Mouse (Mus musculus) brain, adult 2 months (tissue): ENCODE measurements around the gene Zbtb8os.

Experiments used
- DNase-seq: peaks from one replicate; pipeline ENCODE4 v3.0.0; 2011; ENCODE audit warnings: low read depth, low spot score

Gene Zbtb8os

DNA sequence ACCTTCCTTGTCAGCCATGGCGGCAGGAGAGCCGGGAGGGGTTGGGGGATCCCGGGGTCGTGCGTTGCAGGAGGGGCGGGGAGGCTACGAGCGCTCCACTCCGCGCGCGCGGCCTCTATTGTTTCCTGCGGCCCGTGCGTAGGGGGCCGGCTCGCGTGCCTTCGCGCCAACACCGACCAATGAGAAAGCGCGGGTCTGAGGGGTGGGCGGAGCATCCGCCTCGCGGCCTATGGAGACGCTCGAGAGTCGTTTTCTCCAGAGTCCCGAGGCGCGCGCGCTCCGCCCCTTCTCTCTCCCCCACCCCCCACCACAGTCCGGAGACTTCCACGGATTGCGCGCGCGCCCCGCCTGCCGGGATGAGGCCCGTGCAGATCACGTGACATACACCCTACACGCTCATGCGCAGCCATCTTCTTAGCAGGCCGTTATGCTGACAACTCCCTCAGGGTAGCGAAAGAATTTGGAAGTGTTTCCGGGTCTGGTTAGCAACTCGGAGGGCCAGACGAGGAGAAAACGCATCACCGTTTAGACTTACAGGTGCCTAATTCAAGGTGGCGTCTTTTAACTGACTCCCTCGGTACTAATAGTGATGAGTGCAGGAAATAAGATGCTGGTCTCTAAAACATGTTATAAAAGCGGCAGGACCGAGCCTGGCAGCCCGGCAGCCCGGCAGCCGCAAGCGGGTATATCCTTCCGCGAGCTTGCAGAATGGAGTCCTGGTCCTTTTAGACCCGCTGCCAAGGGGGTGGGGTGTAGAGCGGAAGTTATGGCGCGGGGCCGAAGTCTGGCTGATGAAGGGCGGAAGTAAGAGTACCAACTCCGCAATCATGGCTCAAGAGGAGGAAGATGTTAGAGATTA is at the start of gene Zbtb8os, which contains the start of gene Rbbp4:
Gene Zbtb8os, plus strand, starts transcription at position 480 of the 859 bp plus-strand sequence.
Gene Rbbp4, minus strand, starts transcription at position 155 of the 859 bp plus-strand sequence.
- DNase-seq = peak; percentile 99

- DNase-seq = no peak
Measured at GRCm38 (mm10) chr4:129286001-129286682, 49.4 kb upstream of the Zbtb8os start.

GRCm38 (mm10) chr4:129286683-129287471 is 48.6 kb upstream of the Zbtb8os start:
- no peak for DNase-seq

DNA sequence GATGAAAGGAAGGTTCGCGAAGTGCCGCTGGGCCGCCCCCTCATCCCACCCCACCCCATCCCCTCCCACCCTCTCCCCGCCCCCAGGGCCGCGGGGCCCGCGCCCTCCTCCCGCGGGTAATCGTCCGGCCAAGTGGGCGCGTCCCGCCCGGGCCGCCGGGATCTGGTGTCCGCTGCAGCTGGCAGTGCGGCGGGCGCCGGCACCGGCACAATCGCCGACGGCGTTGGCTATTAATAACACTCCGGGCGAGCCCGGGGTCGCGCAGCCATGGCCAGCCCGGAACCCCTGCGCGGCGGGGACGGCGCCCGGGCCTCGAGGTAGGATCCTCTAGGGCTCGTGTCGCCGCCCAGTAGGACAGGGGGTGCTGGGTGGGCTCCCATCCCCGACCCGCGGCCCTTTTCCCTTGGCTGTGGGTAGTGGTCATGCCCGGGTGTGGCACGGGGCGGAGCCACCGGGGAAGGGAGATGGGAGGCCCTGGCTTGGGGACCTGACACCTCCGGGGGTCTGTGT is 48.0 kb upstream of the Zbtb8os start, which contains the start of gene Sync:
Gene Sync, plus strand, starts transcription at position 146 of the 510 bp plus-strand sequence.
- DNase-seq = no peak

DNA sequence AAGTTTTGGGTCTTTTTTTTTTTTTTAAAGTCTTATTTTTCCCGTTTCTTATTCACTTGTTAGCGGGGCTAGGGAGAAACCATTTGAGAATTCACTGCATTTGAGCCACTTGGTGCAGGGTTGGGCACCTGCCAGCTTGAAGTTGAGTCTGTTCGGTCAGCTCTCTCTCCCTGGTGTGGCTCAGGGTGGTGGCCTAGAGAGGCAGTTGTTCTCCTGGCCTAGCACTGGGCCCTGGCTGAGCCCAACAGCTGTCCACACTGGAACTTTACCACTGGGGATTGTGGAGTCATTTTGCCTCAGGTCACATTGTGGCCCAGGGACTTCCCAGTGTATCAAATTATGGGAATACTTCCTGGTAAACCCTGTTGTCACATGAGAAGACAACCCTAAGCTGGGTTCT is 47.4 kb upstream of the Zbtb8os start:
- no peak for DNase-seq

DNA sequence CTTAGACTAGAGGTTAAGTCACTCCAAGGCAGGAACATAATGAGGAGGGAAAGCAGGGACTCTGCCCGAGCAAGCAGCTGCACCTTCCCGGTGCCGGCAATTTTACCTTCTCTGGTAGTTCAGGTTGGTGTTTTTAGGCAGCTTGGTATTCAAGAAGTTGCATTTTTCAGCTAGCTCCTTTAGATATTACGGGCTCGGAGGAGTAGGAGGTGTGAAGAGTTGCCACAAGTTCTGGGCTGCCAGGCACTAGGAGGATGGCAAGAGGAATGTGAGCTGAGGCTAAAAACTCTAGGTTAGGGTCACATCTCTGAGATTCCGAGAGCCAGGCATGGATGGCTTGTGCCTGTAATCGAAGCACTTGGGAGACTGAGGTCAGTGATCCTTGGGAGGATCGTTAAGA is 45.8 kb upstream of the Zbtb8os start:
- peak; percentile 58 for DNase-seq

GRCm38 (mm10) chr4:129292831-129293230 is 42.7 kb upstream of the Zbtb8os start:
- DNase-seq = no peak

GRCm38 (mm10) chr4:129293702-129294101 is 41.8 kb upstream of the Zbtb8os start:
- no peak for DNase-seq

DNA sequence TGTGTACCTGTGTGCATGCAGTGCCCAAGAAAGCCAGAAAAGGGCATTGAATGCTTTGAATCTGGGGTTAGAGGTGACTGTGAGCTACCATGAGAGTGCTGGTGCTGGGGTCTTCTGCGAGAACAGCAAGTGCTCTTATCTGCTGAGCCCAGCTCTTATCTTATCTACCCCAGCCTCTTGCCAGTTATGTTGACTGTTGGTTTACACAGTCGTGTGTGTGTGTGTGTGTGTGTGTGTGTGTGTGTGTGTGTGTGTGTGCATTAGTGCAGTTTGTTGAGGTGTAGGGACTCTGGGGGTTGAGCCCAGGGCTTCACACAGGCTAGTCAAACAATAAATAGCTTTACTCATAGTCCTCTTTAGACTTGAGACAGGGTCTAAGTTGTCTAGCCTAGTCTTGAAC is 40.3 kb upstream of the Zbtb8os start:
- DNase-seq = no peak

DNA sequence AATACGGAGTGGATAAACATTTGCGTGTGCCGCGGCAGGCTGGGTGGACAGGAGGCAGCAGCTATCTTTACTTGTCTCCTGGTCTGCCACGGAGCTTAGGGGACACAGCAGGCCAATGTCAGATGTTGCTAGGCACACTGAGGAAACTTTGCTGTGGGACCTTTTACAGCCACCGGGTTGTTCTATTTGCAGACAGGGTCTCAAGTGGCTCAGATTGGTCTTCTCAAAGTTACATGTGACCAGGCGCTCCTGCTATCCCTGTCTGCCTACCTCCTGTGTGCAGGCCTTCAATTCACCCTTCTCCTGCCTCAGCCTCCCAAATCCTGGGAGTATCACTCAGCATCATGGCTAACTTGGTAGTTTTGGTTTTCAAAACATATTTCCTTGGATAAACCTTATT is 39.4 kb upstream of the Zbtb8os start:
- no peak for DNase-seq

DNA sequence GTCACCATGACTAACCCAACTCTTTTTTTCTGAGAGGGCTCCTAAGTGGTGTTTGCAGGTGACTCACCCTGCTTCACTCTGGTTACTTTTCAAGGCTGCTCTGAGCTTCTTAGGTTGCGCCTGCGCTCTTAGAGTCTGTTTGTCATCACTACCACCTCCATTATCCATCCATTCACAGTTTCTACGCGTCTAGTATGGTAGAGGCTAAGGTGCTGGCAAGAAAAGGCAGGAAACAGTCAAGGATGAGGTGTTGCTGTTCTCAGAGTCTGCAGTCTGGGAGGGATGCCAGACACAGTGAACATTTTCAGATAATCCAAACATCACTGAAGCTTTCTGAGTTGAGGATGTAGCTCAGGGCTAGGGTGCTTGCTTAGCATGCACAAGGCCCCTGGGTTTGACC is 37.8 kb upstream of the Zbtb8os start:
- peak; percentile 83 for DNase-seq

- DNase-seq = no peak
Measured at GRCm38 (mm10) chr4:129299121-129299520, 36.4 kb upstream of the Zbtb8os start.

GRCm38 (mm10) chr4:129303401-129303800 is 32.1 kb upstream of the Zbtb8os start:
- DNase-seq = no peak

DNA sequence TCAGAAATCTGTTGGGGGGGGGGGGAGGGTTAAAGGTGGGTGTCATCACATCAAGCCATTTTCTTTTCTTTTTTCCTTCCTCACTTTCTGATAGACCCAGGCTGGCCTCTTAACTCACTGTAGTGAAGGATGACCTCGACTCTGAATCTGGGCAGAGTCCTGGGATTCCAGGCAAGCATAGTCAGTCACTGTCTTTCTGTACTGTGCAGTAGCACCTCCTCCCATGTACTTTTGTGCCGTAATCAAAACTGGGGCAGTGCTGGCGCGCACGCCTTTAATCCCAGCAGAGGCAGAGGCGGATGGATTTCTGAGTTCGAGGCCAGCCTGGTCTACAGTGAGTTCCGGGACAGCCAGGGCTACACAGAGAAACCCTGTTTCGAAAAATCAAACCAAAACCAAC is 31.7 kb upstream of the Zbtb8os start:
- no peak for DNase-seq

GRCm38 (mm10) chr4:129304306-129304705 is 31.2 kb upstream of the Zbtb8os start:
- DNase-seq = no peak

DNA sequence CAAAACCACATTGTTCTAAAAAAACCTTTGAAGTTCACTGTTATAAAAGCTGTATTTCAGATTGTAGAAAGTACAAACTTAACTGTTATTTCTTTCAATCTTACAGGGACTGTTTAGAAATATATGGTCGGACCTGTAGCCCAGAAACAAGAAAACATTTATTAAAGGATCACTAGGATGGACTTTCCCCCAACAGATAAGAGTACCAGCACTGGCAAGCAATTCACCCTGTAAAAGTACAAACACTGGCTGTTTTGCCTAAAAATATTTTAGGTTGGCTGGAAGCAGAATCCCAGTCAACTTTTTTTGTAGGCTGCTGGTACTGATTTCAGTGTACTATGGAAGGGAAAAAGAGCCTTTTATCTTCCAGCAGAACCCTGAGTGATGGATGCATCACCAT is 27.6 kb upstream of the Zbtb8os start:
- DNase-seq = no peak

GRCm38 (mm10) chr4:129313886-129314285 is 21.6 kb upstream of the Zbtb8os start:
- no peak for DNase-seq

DNA sequence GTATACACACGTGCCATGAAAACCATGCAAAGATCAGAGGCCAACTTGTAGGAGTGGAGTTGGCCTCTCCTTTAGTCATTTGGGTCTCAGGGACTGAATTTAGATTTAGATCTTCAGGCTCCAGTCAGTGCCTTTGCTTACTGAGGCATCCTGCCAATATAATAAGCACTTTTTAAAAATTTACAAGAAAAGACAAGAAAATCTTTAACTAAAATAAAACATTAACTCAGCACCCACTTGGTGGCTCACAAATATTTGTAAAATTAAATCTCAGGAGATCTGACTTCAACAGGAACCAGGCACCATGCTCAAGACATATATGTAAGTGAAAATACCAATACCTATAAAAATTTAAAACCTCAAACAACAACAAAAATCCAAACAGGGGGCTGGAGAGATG is 14.6 kb upstream of the Zbtb8os start:
- no peak for DNase-seq

DNA sequence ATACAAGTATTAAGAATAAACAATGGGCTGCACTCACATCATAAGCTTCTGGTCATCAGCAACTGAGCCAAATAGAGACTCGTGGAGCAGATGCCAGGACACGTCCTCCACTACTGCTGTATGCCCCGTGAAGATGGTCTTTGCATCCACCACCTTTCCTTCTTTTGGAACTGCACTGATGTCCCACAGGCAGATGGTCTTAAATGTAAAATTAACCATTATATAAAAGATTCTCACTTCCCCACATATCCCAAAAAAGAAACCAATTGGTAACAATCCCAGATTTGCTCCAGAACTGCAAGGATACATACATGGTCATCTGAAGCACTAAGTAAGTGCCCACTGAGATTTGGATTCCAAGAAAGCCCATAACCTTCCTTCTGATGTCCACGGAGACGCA is 13.5 kb upstream of the Zbtb8os start:
- DNase-seq = peak; percentile 41

DNA sequence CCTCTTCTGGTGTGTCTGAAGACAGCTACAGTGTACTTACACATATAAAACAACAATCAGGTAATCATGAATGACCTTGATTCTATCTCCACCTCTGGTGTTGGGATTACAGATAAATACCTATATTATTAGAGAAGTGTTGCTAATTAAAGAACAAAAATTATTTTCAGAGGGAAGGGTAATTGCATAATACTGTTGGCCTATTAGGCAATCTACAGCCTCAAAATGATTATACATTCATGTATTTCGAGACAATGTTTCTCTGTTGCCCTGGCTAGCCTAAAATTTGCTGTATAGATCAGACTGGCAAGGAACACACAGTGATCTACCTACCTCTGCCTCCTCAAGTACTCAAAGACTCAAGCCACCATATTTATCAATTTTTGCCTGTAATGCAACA is 12.0 kb upstream of the Zbtb8os start:
- no peak for DNase-seq

DNA sequence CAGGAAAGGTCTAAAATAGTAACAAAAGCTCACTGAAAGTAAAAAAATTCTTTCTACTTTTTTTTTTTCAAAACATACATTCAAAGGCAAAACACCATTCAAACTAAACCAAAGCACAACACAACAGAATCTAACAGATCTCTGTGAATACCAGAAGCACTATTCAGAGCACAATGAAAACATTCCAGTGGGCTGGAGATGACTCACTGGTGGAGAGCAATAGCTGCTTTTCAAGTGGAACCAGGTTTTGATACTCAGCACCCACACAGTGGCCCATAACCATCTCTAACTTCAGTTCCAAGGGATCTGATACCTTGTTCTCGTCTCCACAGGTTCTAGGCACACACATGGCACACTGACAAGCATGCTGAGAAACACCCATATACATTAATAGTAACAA is 10.7 kb upstream of the Zbtb8os start:
- DNase-seq = peak; percentile 69

DNA sequence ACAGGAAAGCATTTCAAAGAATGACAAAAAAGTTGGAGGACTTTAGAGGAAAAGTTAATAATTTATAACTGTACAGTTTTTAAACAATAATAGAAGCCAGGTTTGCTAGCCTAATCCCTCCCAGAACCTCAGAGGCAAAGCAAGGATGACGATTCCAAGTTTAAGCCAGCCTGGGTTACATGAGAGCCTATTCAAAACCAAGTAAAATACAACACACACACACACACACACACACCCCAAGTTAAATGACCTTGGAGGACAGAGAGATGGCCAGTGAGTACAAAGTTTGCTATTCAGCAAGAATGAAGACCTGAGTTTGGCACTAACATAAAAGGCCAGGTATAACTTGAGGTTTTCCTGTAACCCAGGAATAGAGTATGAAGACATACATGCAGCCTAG is 9.3 kb upstream of the Zbtb8os start:
- no peak for DNase-seq
